12 mouse cellular contexts compared by ENCODE assay signal in genomic region chr6:117299503-117300288, GRCm38 (mm10).
A peak's percentile ranks its signal among the peaks of the same experiment; 100 is the strongest.
DNase-seq lines count a peak whose midpoint lies in the region; ATAC-seq and TF ChIP-seq lines count a peak whose summit lies in the region.
"Had no signal": no experiment of that assay in that cellular context is flagged by ENCODE, and none has a peak within 500 bp of the region (broad histone marks: within the 10 kb centered on the region; RNA-seq: fewer than 3 reads in every experiment).

No protein-coding gene starts in this region.

- TF ChIP-seq POLR2A in kidney, adult 2 months (IDR thresholded peaks at IDR 0.05; ENCODE audit: low read depth, low read length): no peak

- H3K4me3 ChIP-seq in kidney, adult 2 months (ENCODE audit: insufficient read depth, low read depth, low read length): no peak overlapping the region
- H3K4me3 ChIP-seq in liver, postnatal 0 days (ENCODE audit: low read depth, low read length): no peak overlapping the region
- H3K4me3 ChIP-seq in midbrain, embryonic 13.5 days (replicated peaks): no peak overlapping the region
- H3K4me3 ChIP-seq: megakaryocyte, embryonic 14.5 days had no signal

- H3K4me1 ChIP-seq in kidney, adult 2 months (ENCODE audit: control insufficient read depth, insufficient read depth, low read length): no peaks in the 10 kb centered on the region
- H3K4me1 ChIP-seq in liver, postnatal 0 days (ENCODE audit: insufficient read depth): no peaks in the 10 kb centered on the region
- H3K4me1 ChIP-seq in midbrain, embryonic 13.5 days (replicated peaks): no peaks in the 10 kb centered on the region
- H3K4me1 ChIP-seq: megakaryocyte, embryonic 14.5 days had no signal

- TF ChIP-seq CTCF in kidney, adult 2 months (conservative IDR thresholded peaks at IDR 0.05; ENCODE audit: insufficient read depth, insufficient read length, low read depth, low read length): no peak
- no peak for TF ChIP-seq CTCF in liver, postnatal 0 days (IDR thresholded peaks at IDR 0.05; ENCODE audit: low read depth)

- no peaks in the 10 kb centered on the region for H3K9me3 ChIP-seq in liver, postnatal 0 days (ENCODE audit: low read length)
- no peaks in the 10 kb centered on the region for H3K9me3 ChIP-seq in midbrain, embryonic 13.5 days

- no peak overlapping the region for H3K9ac ChIP-seq in liver, postnatal 0 days (replicated peaks)
- H3K9ac ChIP-seq in midbrain, embryonic 13.5 days (replicated peaks): no peak overlapping the region

- H3K4me2 ChIP-seq in liver, postnatal 0 days (ENCODE audit: low read depth, low read length): no peak overlapping the region
- no peak overlapping the region for H3K4me2 ChIP-seq in midbrain, embryonic 13.5 days (replicated peaks)

- ATAC-seq in liver, postnatal 0 days: peak; percentile 84
- ATAC-seq in midbrain, embryonic 13.5 days: no peak
- ATAC-seq: hindbrain, embryonic 16.5 days had no signal

- peak; percentile 8 for DNase-seq in kidney, adult 2 months
- DNase-seq in kidney, postnatal 10 days: no peak
- DNase-seq in adrenal gland, adult 8-10 months: peak; percentile 56
- DNase-seq in embryo, embryonic 10.5 days (ENCODE audit: low spot score): peak; percentile 44
- peak; percentile 68 for DNase-seq in liver, postnatal 0 days
- no peak for DNase-seq in left cerebral cortex, adult 18-20 months (ENCODE audit: low spot score in 2 of 2)
- DNase-seq: cerebellum, postnatal 25 days; right cerebral cortex, postnatal 4 days had no signal

- H3K27ac ChIP-seq in kidney, adult 2 months (ENCODE audit: insufficient read depth, low read depth, low read length): no peak overlapping the region
- peak overlapping the region; percentile 88 for H3K27ac ChIP-seq in liver, postnatal 0 days (ENCODE audit: low read depth)
- H3K27ac ChIP-seq in midbrain, embryonic 13.5 days: no peak overlapping the region
- H3K27ac ChIP-seq: kidney, postnatal 0 days had no signal

- TF ChIP-seq EP300 in liver, postnatal 0 days (IDR thresholded peaks at IDR 0.05; ENCODE audit: low read depth): peak; percentile 50

- no peaks in the 10 kb centered on the region for H3K27me3 ChIP-seq in kidney, adult 2 months (replicated peaks; ENCODE audit: control insufficient read depth, insufficient read depth, low read length)
- H3K27me3 ChIP-seq in liver, postnatal 0 days (ENCODE audit: insufficient read depth, low read length): no peaks in the 10 kb centered on the region
- no peaks in the 10 kb centered on the region for H3K27me3 ChIP-seq in midbrain, embryonic 13.5 days
- H3K27me3 ChIP-seq: megakaryocyte, embryonic 14.5 days had no signal

- 63% methylated on average over 7 of the region's 7 CpGs for WGBS in kidney, adult 2 months
- 53% methylated on average over 7 of the region's 7 CpGs for WGBS in liver, postnatal 0 days (ENCODE audit: insufficient replicate concordance)
- 90% methylated on average over 7 of the region's 7 CpGs for WGBS in midbrain, embryonic 13.5 days

- H3K36me3 ChIP-seq in kidney, adult 2 months (ENCODE audit: control insufficient read depth, insufficient read depth, low read length): no peaks in the 10 kb centered on the region
- H3K36me3 ChIP-seq in liver, postnatal 0 days (replicated peaks; ENCODE audit: insufficient read depth, low read length): no peaks in the 10 kb centered on the region
- no peaks in the 10 kb centered on the region for H3K36me3 ChIP-seq in midbrain, embryonic 13.5 days

Comparison
In these comparisons a context has a peak if more than half of its experiments do, and no peak if none do; other contexts are left out.
1. DNase-seq: peak in kidney, adult 2 months (single experiment), adrenal gland, adult 8-10 months (single experiment), embryo, embryonic 10.5 days (single experiment) and liver, postnatal 0 days (single experiment); none in kidney, postnatal 10 days (single experiment) and left cerebral cortex, adult 18-20 months (0 of 2).